Mouse (Mus musculus) intestine, postnatal 0 days (tissue): Measurements from ENCODE around the gene Catsperd. TPM values are rescaled to one million over a fixed set of nuclear protein-coding genes. Genes with fewer than 3 reads are reported as not detected.
A peak's percentile ranks its signal among the peaks of the same experiment; 100 is the strongest.

Source experiments
- ATAC-seq: fragments of 200-750 bp; cut with Nextera tagmentation; 2 replicates; pipeline ENCODE4 v1.8.0; 2017; ENCODE audit warnings: mild to moderate bottlenecking, moderate TSS enrichment, moderate library complexity
- H3K27ac ChIP-seq: fragments of 300-500 bp; sonication (generic); 2 replicates; pipeline ENCODE4 v1.5.1; 2014; ENCODE audit warnings: mild to moderate bottlenecking, low read depth, low read length, moderate library complexity
- H3K27me3 ChIP-seq: fragments of 300-500 bp; sonication (generic); replicated peaks from 2 replicates; pipeline ENCODE4 v1.6.1; 2014; ENCODE audit warnings: low read length, mixed read lengths; ENCODE audit not compliant: control insufficient read depth, insufficient read depth
- H3K36me3 ChIP-seq: fragments of 300-500 bp; sonication (generic); 2 replicates; pipeline ENCODE4 v1.6.1; 2014; ENCODE audit warnings: mild to moderate bottlenecking, moderate library complexity; ENCODE audit not compliant: control insufficient read depth, insufficient read depth
- H3K4me1 ChIP-seq: fragments of 300-500 bp; sonication (generic); replicated peaks from 2 replicates; pipeline ENCODE4 v1.6.1; 2014; ENCODE audit warnings: antibody characterized with exemption, low read length, mixed read lengths; ENCODE audit not compliant: control insufficient read depth, insufficient read depth
- H3K4me2 ChIP-seq: fragments of 300-500 bp; sonication (generic); replicated peaks from 2 replicates; pipeline ENCODE4 v1.6.1; 2014; ENCODE audit warnings: low read depth, mild to moderate bottlenecking, moderate library complexity
- H3K4me3 ChIP-seq: fragments of 300-500 bp; sonication (generic); 2 replicates; pipeline ENCODE4 v1.5.1; 2014; ENCODE audit warnings: low read depth, low read length
- H3K9ac ChIP-seq: fragments of 300-500 bp; sonication (generic); 2 replicates; pipeline ENCODE4 v1.6.1; 2014; ENCODE audit warnings: mild to moderate bottlenecking, low read depth, low read length
- H3K9me3 ChIP-seq: fragments of 300-500 bp; sonication (generic); 2 replicates; pipeline ENCODE4 v1.6.1; 2016; ENCODE audit warnings: mixed run types; ENCODE audit not compliant: control insufficient read depth
- CTCF ChIP-seq: sonication (generic); IDR thresholded peaks from 2 replicates; pipeline ENCODE4 v1.5.1; 2016; ENCODE audit warnings: low read depth, mild to moderate bottlenecking, control low read depth, antibody characterized with exemption, moderate library complexity
- WGBS: fragments of 180-500 bp; shearing (Covaris S2); extraction: QIAGEN DNeasy Blood & Tissue Kit; methylation state at CpG from one replicate; pipeline ENCODE4 v1.1.7; 2014; 5-methylcytosine and 5-hydroxymethylcytosine counted together
- polyA plus RNA-seq: library from polyadenylated mRNA; unstranded; fragments of >200 nt; fragmentation: Nextera tagmentation; extraction: Ambion mirVana; gene quantifications from 2 replicates; pipeline ENCODE4 v1.2.1, GENCODE M21; 2015

The Catsperd gene
- polyA plus RNA-seq, 1 experiment from 2014 or later = 0.68 TPM

DNA sequence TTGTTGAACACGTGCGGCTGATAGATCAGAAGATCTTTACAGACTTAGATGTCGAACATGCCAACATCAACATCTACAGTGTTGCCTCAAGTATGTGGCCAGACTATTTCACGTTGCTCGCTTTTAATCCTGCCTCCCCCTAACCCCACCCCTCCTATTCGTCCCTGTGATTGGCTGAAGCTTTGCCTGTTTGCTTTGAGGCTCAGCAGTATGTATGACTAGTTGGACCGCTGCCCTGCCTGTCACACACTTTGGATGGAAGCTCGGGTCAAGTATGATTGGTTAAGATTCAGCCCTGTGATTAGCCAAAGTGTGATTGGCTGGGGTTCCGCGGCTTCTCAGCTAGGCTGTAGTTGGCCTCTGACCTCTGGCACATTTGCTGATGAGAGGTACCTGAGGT, 23.9 kb downstream of the Catsperd start:
- no peak for ATAC-seq
- 30% methylated on average over 10 of the region's 10 CpGs for WGBS

DNA sequence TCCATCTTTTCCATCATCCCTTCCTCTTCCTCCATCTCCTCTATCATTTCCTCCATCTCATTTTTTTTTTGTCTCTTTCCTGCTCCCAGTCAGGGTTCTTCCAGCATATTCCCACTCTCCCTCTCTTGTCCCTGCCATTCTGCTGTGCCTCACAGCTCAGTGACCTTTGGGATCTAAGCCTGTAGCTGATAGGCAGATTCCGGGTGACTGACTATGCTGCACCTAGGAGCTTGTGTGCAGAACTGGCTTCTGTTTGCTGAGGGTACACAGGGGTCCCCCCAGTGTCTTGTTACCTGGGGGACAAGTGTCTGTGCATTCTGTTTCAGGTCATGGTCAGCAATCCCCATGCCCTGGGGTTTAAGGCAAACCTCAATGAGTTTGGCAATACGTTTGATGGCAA, 26.8 kb downstream of the Catsperd start:
- 37% methylated on average over 2 of the region's 2 CpGs for WGBS
- Histone ChIP-seq H3K27ac (no peak overlapping the region), H3K36me3 (no peaks in the 10 kb centered on the region), H3K27me3 (no peaks in the 10 kb centered on the region), H3K9ac (no peak overlapping the region), H3K4me3 (no peak overlapping the region), H3K9me3 (no peaks in the 10 kb centered on the region), H3K4me2 (no peak overlapping the region), H3K4me1 (0 out of 2 replicates have a peak, but pooled peaks cover 3% of the 10 kb centered on the region)
- no peak for ATAC-seq
- no peak for TF ChIP-seq CTCF

More for the DNA sequence above, 23.9 kb downstream of the Catsperd start:
- Histone ChIP-seq H3K36me3 (no peaks in the 10 kb centered on the region), H3K9ac (no peak overlapping the region), H3K27me3 (no peaks in the 10 kb centered on the region), H3K9me3 (no peaks in the 10 kb centered on the region), H3K4me1 (0 out of 2 replicates have a peak, but pooled peaks cover 3% of the 10 kb centered on the region), H3K27ac (no peak overlapping the region), H3K4me3 (no peak overlapping the region), H3K4me2 (no peak overlapping the region)
- TF ChIP-seq CTCF = no peak

- TF ChIP-seq CTCF = no peak
- no peaks in the 10 kb centered on the region for H3K9me3 ChIP-seq
- H3K9ac ChIP-seq = no peak overlapping the region
- no peaks in the 10 kb centered on the region for H3K36me3 ChIP-seq
- H3K4me1 ChIP-seq = 0 out of 2 replicates have a peak, but pooled peaks cover 3% of the 10 kb centered on the region
- 90% methylated on average over 3 of the region's 3 CpGs for WGBS
- no peak overlapping the region for H3K27ac ChIP-seq
- no peaks in the 10 kb centered on the region for H3K27me3 ChIP-seq
- no peak overlapping the region for H3K4me2 ChIP-seq
- H3K4me3 ChIP-seq = no peak overlapping the region
- ATAC-seq = no peak
Observed at GRCm38 (mm10) chr17:56655311-56655710, 27.4 kb downstream of the Catsperd start.

GRCm38 (mm10) chr17:56656171-56656570, 28.2 kb downstream of the Catsperd start:
- Histone ChIP-seq H3K4me1 (0 out of 2 replicates have a peak, but pooled peaks cover 3% of the 10 kb centered on the region), H3K9me3 (no peaks in the 10 kb centered on the region), H3K36me3 (no peaks in the 10 kb centered on the region), H3K27me3 (no peaks in the 10 kb centered on the region), H3K9ac (no peak overlapping the region), H3K4me2 (no peak overlapping the region), H3K4me3 (no peak overlapping the region), H3K27ac (no peak overlapping the region)
- ATAC-seq = no peak
- WGBS = 82% methylated on average over 6 of the region's 6 CpGs
- TF ChIP-seq CTCF = no peak

DNA sequence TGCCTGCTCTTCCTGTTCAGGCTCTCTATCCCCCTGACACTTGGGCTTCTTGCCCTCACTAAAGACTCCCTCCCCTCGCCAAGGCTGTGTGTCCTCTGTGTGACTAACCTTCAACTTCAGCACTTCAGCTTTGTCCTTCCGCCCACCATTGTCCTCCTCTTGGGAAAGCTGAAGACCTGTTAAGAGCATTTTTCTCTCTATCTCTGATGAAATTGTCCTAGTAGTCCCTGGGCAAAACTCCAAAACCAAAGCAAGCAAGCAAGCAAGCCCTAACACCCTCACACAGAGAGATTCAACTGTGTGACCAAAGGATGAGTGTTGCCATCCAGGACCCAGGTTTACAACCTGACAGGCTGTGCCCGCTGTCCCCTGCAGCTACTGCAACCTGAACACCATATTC, 35.7 kb downstream of the Catsperd start:
- no peak overlapping the region for H3K9ac ChIP-seq
- no peak for TF ChIP-seq CTCF

GRCm38 (mm10) chr17:56664333-56664732, 36.4 kb downstream of the Catsperd start:
- 7% methylated on average over 10 of the region's 10 CpGs for WGBS
- H3K9me3 ChIP-seq = no peaks in the 10 kb centered on the region
- no peaks in the 10 kb centered on the region for H3K27me3 ChIP-seq
- H3K36me3 ChIP-seq = no peaks in the 10 kb centered on the region
- H3K4me1 ChIP-seq = 0 out of 2 replicates have a peak, but pooled peaks cover 6% of the 10 kb centered on the region
- peak overlapping the region; percentile 40 for H3K4me2 ChIP-seq
- no peak overlapping the region for H3K4me3 ChIP-seq
- H3K27ac ChIP-seq = no peak overlapping the region
- peak; percentile 51 for ATAC-seq
- TF ChIP-seq CTCF = no peak
- no peak overlapping the region for H3K9ac ChIP-seq

More for the DNA sequence above, 35.7 kb downstream of the Catsperd start:
- H3K4me1 ChIP-seq = 0 out of 2 replicates have a peak, but pooled peaks cover 6% of the 10 kb centered on the region
- no peak overlapping the region for H3K4me3 ChIP-seq
- H3K27ac ChIP-seq = no peak overlapping the region
- ATAC-seq = no peak
- peak overlapping the region; percentile 40 for H3K4me2 ChIP-seq
- no peaks in the 10 kb centered on the region for H3K27me3 ChIP-seq
- H3K9me3 ChIP-seq = no peaks in the 10 kb centered on the region
- H3K36me3 ChIP-seq = no peaks in the 10 kb centered on the region
- WGBS = 54% methylated on average over 3 of the region's 3 CpGs

DNA sequence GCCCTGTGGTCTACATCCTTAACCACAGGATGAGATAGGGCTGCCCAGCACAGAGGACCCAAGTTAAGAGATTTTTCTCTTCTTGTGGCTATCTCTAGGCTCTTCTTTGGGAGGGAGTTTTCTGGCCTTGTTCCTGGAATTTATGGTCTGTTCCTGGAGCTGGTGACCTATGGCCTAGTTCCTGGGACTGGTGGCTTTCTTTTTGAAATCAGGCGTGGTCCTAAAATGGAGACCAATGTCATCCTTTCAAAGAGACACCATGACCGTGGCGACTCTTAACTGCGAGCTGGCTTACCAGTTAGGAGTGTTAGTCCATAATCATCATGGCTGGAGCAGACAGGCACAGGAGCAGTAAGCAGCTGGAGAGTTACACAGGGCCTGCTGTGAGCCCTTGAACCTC, 38.4 kb downstream of the Catsperd start:
- Histone ChIP-seq H3K27me3 (no peaks in the 10 kb centered on the region), H3K27ac (no peak overlapping the region), H3K4me2 (no peak overlapping the region), H3K36me3 (no peaks in the 10 kb centered on the region), H3K4me3 (no peak overlapping the region), H3K9me3 (no peaks in the 10 kb centered on the region), H3K9ac (no peak overlapping the region), H3K4me1 (0 out of 2 replicates have a peak, but pooled peaks cover 6% of the 10 kb centered on the region)
- TF ChIP-seq CTCF = no peak
- 83% methylated on average over 4 of the region's 4 CpGs for WGBS
- ATAC-seq = no peak
